Mouse (Mus musculus) neural tube, embryonic 13.5 days (tissue): Measurements from ENCODE around the gene Bach2. TPM values are rescaled to one million over a fixed set of nuclear protein-coding genes. Genes with fewer than 3 reads are reported as not detected.

Experiments used
- ATAC-seq: fragments of 200-750 bp; cut with Nextera tagmentation; 2 replicates; pipeline ENCODE4 v1.8.0; 2017; ENCODE audit warnings: low read depth, mild to moderate bottlenecking, moderate TSS enrichment, moderate library complexity
- H3K27ac ChIP-seq: fragments of 300-500 bp; sonication (generic); replicated peaks from 2 replicates; pipeline ENCODE4 v1.5.1; 2015; ENCODE audit warnings: moderate library complexity, mild to moderate bottlenecking, inconsistent platforms
- H3K27me3 ChIP-seq: fragments of 300-500 bp; sonication (generic); 2 replicates; pipeline ENCODE4 v1.6.1; 2015; ENCODE audit warnings: mild to moderate bottlenecking, inconsistent platforms
- H3K36me3 ChIP-seq: fragments of 300-500 bp; sonication (generic); 2 replicates; pipeline ENCODE4 v1.6.1; 2015; ENCODE audit warnings: mild to moderate bottlenecking, inconsistent platforms
- H3K4me1 ChIP-seq: fragments of 300-500 bp; sonication (generic); replicated peaks from 2 replicates; pipeline ENCODE4 v1.6.1; 2015; ENCODE audit warnings: inconsistent platforms
- H3K4me2 ChIP-seq: fragments of 300-500 bp; sonication (generic); 2 replicates; pipeline ENCODE4 v1.6.1; 2015; ENCODE audit warnings: inconsistent platforms, mild to moderate bottlenecking, moderate library complexity
- H3K4me3 ChIP-seq: fragments of 300-500 bp; sonication (generic); 2 replicates; pipeline ENCODE4 v1.5.1; 2015; ENCODE audit warnings: mild to moderate bottlenecking, inconsistent platforms
- H3K9ac ChIP-seq: fragments of 300-500 bp; sonication (generic); 2 replicates; pipeline ENCODE4 v1.6.1; 2015; ENCODE audit warnings: moderate library complexity, mild to moderate bottlenecking, inconsistent platforms
- H3K9me3 ChIP-seq: fragments of 300-500 bp; sonication (generic); 2 replicates; pipeline ENCODE4 v1.6.1; 2016; ENCODE audit warnings: inconsistent platforms
- WGBS: fragments of 180-500 bp; shearing (Covaris S2); methylation state at CpG from one replicate; pipeline ENCODE4 v1.1.7; 2015; 5-methylcytosine and 5-hydroxymethylcytosine counted together
- polyA plus RNA-seq: library from polyadenylated mRNA; unstranded; fragments of >200 nt; fragmentation: Nextera tagmentation; extraction: Ambion mirVana; gene quantifications from 2 replicates; pipeline ENCODE4 v1.2.1, GENCODE M21; 2015

The Bach2 gene
- polyA plus RNA-seq, 1 experiment from 2014 or later, result 37.7 TPM

- ATAC-seq, result no peak
- WGBS, result 41% methylated on average over 6 of the region's 6 CpGs
- Histone ChIP-seq H3K4me3 (no peak overlapping the region), H3K4me2 (no peak overlapping the region), H3K27me3 (no peaks in the 10 kb centered on the region), H3K4me1 (0 out of 2 replicates have a peak, but pooled peaks cover 3% of the 10 kb centered on the region), H3K36me3 (peaks cover 17% of the 10 kb centered on the region), H3K9me3 (no peaks in the 10 kb centered on the region), H3K9ac (no peak overlapping the region), H3K27ac (no peak overlapping the region)
These were observed 345.6 kb downstream of the Bach2 start for GRCm38 (mm10) chr4:32584181-32584580.

DNA sequence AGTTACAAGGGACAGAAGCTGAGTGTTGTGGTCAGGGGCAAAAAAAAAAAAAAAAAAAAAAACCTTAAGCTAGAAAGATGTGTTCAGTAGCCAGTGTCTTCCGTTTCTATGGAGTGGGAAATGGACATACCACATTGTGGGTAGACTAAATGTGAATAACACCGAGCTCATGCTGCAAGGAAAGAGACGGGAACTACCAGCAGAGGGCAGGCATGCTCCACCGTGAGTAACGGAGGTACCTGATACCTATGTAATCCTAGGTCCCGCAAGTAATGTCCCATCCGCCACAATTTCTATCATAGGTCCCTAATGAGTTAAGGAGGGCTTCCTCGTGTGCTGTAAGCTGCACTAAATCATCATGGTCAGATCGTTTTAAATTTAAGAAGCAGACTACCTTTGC is 348.0 kb downstream of the Bach2 start:
- ATAC-seq, result no peak
- Histone ChIP-seq H3K36me3 (0 out of 2 replicates have a peak, but pooled peaks cover 5% of the 10 kb centered on the region), H3K4me1 (no peaks in the 10 kb centered on the region), H3K27ac (no peak overlapping the region), H3K9me3 (no peaks in the 10 kb centered on the region), H3K4me2 (no peak overlapping the region), H3K9ac (no peak overlapping the region), H3K27me3 (no peaks in the 10 kb centered on the region), H3K4me3 (no peak overlapping the region)
- 18% methylated on average over 9 of the region's 9 CpGs for WGBS

- no peaks in the 10 kb centered on the region for H3K4me1 ChIP-seq
- ATAC-seq, result no peak
- WGBS, result 89% methylated on average over 5 of the region's 5 CpGs
These were observed 348.9 kb downstream of the Bach2 start for GRCm38 (mm10) chr4:32587543-32587942.

DNA sequence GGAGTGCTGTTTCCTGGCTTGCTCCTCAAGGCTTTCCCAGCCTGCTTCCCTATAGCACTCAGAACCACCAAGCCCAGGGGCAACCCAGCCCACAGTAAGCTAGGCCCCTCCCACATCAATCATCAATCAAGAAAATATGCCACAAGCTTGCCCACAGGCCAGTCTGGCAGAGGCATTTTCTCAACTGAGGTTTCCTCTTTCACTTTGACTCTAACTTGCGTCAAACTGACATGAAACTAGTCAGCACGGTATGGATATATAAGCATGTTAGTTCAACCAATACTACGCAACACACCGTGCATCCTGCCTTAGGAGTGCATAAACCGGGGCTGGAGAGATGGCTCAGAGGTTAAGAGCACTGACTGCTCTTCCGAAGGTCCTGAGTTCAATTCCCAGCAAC is 349.6 kb downstream of the Bach2 start:
- Histone ChIP-seq H3K9ac (no peak overlapping the region), H3K4me3 (no peak overlapping the region), H3K4me1 (no peaks in the 10 kb centered on the region), H3K4me2 (no peak overlapping the region), H3K27ac (no peak overlapping the region), H3K36me3 (no peaks in the 10 kb centered on the region), H3K9me3 (no peaks in the 10 kb centered on the region), H3K27me3 (no peaks in the 10 kb centered on the region)
- WGBS, result 90% methylated on average over 6 of the region's 6 CpGs
- ATAC-seq, result no peak

More at GRCm38 (mm10) chr4:32587543-32587942, 348.9 kb downstream of the Bach2 start:
- Histone ChIP-seq H3K4me3 (no peak overlapping the region), H3K27ac (no peak overlapping the region), H3K27me3 (no peaks in the 10 kb centered on the region), H3K36me3 (no peaks in the 10 kb centered on the region), H3K9ac (no peak overlapping the region), H3K4me2 (no peak overlapping the region), H3K9me3 (no peaks in the 10 kb centered on the region)

GRCm38 (mm10) chr4:32601135-32601534 is 362.5 kb downstream of the Bach2 start:
- H3K27ac ChIP-seq, result no peak overlapping the region
- no peak overlapping the region for H3K4me3 ChIP-seq
- no peaks in the 10 kb centered on the region for H3K4me1 ChIP-seq
- no peaks in the 10 kb centered on the region for H3K36me3 ChIP-seq
- no peak overlapping the region for H3K4me2 ChIP-seq
- 31% methylated on average over 12 of the region's 12 CpGs for WGBS
- H3K27me3 ChIP-seq, result no peaks in the 10 kb centered on the region
- ATAC-seq, result no peak
- no peak overlapping the region for H3K9ac ChIP-seq
- no peaks in the 10 kb centered on the region for H3K9me3 ChIP-seq

DNA sequence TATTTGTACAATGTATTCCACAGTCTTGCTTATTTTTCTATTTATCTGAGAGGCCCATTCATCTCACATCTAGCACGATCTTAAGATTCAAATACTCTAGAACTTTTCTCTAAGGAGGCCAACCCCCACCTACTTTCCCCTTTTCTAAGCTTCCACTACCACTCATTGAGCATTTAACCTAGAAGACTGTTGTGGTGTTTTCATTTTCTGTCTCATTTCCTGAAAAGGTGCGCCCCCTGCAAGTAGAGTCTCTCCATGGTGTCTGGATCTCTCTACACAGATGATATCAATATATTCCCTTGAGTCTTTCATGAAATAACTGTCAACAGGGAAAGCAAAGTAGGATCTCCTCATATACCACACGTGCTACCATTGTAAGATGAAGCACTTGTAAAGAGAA is 364.1 kb downstream of the Bach2 start, which contains the start of gene Gja10:
Gja10 (minus strand) TSS at position 101 of the 400 bp plus-strand sequence.
- no peak for ATAC-seq
- H3K27me3 ChIP-seq, result no peaks in the 10 kb centered on the region
- no peak within 1 kb of the TSS for H3K9ac ChIP-seq
- whole genome bisulfite sequencing, result 68% methylated on average over 3 of the region's 3 CpGs
- H3K27ac ChIP-seq, result no peak within 1 kb of the TSS
- no peaks in the 10 kb centered on the region for H3K9me3 ChIP-seq
- H3K4me3 ChIP-seq, result no peak within 1 kb of the TSS
- H3K4me1 ChIP-seq, result no peaks in the 10 kb centered on the region
- H3K4me2 ChIP-seq, result no peak within 1 kb of the TSS
- H3K36me3 ChIP-seq, result no peaks in the 10 kb centered on the region

DNA sequence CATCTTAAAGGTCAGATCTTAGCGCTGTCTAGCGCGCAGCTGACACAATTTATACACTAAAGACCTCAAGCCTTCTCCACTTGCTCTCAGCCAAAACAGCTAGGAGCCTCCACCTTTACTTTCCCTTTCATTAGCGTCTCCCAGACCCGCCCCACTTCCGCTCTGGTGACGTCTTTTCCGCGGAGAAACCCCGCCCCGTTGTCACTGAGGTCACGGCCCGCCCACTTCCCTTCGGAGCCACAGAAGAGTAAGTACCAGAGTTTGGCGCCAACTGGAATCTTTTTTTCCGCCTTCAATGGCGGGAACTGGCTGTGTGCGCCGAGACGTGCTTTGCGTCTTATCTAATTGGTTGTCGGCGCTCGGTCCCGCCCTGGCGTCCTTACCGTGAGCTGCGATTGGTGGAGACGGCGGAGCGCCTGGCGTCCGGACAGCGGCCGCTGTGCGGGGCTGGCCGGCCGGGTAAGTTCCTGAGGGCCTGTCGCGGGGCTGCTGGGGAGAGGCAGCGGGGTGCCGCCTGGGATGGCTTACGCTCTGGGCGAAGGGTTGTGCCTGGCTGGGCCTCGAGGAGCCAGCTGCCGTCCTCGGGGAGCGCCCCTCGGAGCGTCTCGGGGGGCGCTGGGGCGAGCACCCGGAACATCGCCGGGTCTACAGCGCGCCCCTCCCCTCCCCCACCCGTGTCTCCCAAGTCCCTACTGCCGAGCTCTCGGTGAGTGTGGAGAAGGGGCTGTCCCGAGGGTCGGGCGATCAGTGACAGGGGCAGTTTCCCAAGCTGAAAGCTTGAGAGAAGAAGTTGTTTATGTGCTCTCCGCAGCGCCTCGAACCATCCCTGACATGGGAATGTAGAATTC is 376.7 kb downstream of the Bach2 start, which contains the start of gene Casp8ap2:
Casp8ap2 (plus strand) TSS at position 418 of the 848 bp plus-strand sequence.
- ATAC-seq, result peak; percentile 100
- no peaks in the 10 kb centered on the region for H3K9me3 ChIP-seq
- H3K27ac ChIP-seq, result peak within 1 kb of the TSS; percentile 88
- H3K4me2 ChIP-seq, result peak within 1 kb of the TSS; percentile 84
- peak within 1 kb of the TSS; percentile 87 for H3K9ac ChIP-seq
- WGBS, result under 1% methylated on average over 67 of the region's 67 CpGs
- no peaks in the 10 kb centered on the region for H3K27me3 ChIP-seq
- peak within 1 kb of the TSS; percentile 91 for H3K4me3 ChIP-seq
- peaks cover 20% of the 10 kb centered on the region for H3K4me1 ChIP-seq
- no peaks in the 10 kb centered on the region for H3K36me3 ChIP-seq

DNA sequence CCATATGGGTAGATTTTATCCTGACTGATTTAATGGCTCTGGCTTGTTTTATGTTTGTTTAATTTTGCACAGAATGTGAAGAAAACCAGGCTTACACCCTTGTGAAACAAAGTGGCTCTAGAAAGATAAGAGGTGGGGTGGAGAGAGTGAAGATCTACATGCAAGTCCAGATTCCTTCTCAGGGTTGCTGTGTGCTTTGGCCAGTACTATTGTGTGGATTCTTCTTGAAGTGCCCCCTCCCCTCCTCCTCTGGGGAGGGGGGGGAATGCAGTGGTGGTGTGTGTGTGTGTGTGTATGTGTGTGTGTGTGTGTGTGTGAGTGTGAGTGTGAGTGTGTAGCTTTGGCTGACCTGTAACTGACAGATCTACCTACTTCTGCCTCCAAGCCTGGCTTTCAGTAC is 383.0 kb downstream of the Bach2 start:
- Histone ChIP-seq H3K4me2 (no peak overlapping the region), H3K9ac (no peak overlapping the region), H3K4me3 (no peak overlapping the region), H3K9me3 (no peaks in the 10 kb centered on the region), H3K4me1 (peaks cover 9% of the 10 kb centered on the region), H3K27me3 (no peaks in the 10 kb centered on the region), H3K27ac (no peak overlapping the region), H3K36me3 (peaks cover 10% of the 10 kb centered on the region)
- ATAC-seq, result no peak
